10 mouse cellular contexts compared by ENCODE assay signal in genomic region chr10:125265901-125266300, GRCm38 (mm10).
DNase-seq lines count a peak whose midpoint lies in the region; ATAC-seq and TF ChIP-seq lines count a peak whose summit lies in the region.
"Had no signal": no experiment of that assay in that cellular context is flagged by ENCODE, and none has a peak within 500 bp of the region (broad histone marks: within the 10 kb centered on the region; RNA-seq: fewer than 3 reads in every experiment).

No protein-coding gene starts in this region.

- H3K36me3 ChIP-seq in forebrain, embryonic 16.5 days (ENCODE audit: control insufficient read depth, insufficient read depth), result no peaks in the 10 kb centered on the region
- no peaks in the 10 kb centered on the region for H3K36me3 ChIP-seq in forebrain, embryonic 10.5 days (replicated peaks)
- no peaks in the 10 kb centered on the region for H3K36me3 ChIP-seq in intestine, embryonic 14.5 days (ENCODE audit: control insufficient read depth, insufficient read depth, low read length)
- H3K36me3 ChIP-seq in thymus, adult 2 months (ENCODE audit: control insufficient read depth, insufficient read depth, low read length), result no peaks in the 10 kb centered on the region
- H3K36me3 ChIP-seq: limb, embryonic 13.5 days had no signal

- no peak overlapping the region for H3K4me3 ChIP-seq in forebrain, embryonic 16.5 days (replicated peaks; ENCODE audit: low read length)
- no peak overlapping the region for H3K4me3 ChIP-seq in forebrain, embryonic 10.5 days
- no peak overlapping the region for H3K4me3 ChIP-seq in lung, adult 2 months (replicated peaks; ENCODE audit: extremely low read depth, low read depth, low read length)
- H3K4me3 ChIP-seq in intestine, embryonic 14.5 days (ENCODE audit: low read depth, low read length), result no peak overlapping the region
- no peak overlapping the region for H3K4me3 ChIP-seq in thymus, adult 2 months (ENCODE audit: control insufficient read depth, insufficient read depth, low read length)
- H3K4me3 ChIP-seq: limb, embryonic 13.5 days; megakaryocyte, embryonic 14.5 days had no signal

- TF ChIP-seq POLR2A in lung, adult 2 months (IDR thresholded peaks at IDR 0.05; ENCODE audit: borderline replicate concordance, extremely low read depth, low read depth, low read length), result no peak
- TF ChIP-seq POLR2A in thymus, adult 2 months (IDR thresholded peaks at IDR 0.05; ENCODE audit: control insufficient read depth, extremely low read depth, insufficient read depth, low read length, poor library complexity), result no peak

- no peak for TF ChIP-seq CTCF in lung, adult 2 months (IDR thresholded peaks at IDR 0.05; ENCODE audit: insufficient read depth, low read length)
- no peak for TF ChIP-seq CTCF in thymus, adult 2 months (IDR thresholded peaks at IDR 0.05; ENCODE audit: borderline replicate concordance, control insufficient read depth, extremely low read depth, insufficient read depth, low read length, poor library complexity)

- H3K4me1 ChIP-seq in forebrain, embryonic 16.5 days (replicated peaks; ENCODE audit: control insufficient read depth, insufficient read depth, low read length), result peaks cover 3% of the 10 kb centered on the region
- no peaks in the 10 kb centered on the region for H3K4me1 ChIP-seq in forebrain, embryonic 10.5 days
- no peaks in the 10 kb centered on the region for H3K4me1 ChIP-seq in lung, adult 2 months (ENCODE audit: control insufficient read depth, insufficient read depth, low read length)
- H3K4me1 ChIP-seq in intestine, embryonic 14.5 days (replicated peaks; ENCODE audit: control insufficient read depth, insufficient read depth, low read length), result no peaks in the 10 kb centered on the region
- no peaks in the 10 kb centered on the region for H3K4me1 ChIP-seq in thymus, adult 2 months (replicated peaks; ENCODE audit: control insufficient read depth, insufficient read depth, low read length)
- H3K4me1 ChIP-seq: megakaryocyte, embryonic 14.5 days had no signal

- DNase-seq in forebrain, embryonic 10.5 days (ENCODE audit: extremely low spot score, low spot score), result no peak
- DNase-seq in lung, adult 2 months, result peak; percentile 10
- no peak for DNase-seq in lung, postnatal 4 days
- no peak for DNase-seq in intestine, embryonic 14.5 days (ENCODE audit: low spot score)
- no peak for DNase-seq in thymus, adult 2 months
- DNase-seq: thymus, postnatal 36 days had no signal

- H3K27me3 ChIP-seq in forebrain, embryonic 16.5 days (replicated peaks; ENCODE audit: control insufficient read depth, insufficient read depth, low read length), result no peaks in the 10 kb centered on the region
- no peaks in the 10 kb centered on the region for H3K27me3 ChIP-seq in forebrain, embryonic 10.5 days (ENCODE audit: poor library complexity, severe bottlenecking)
- no peaks in the 10 kb centered on the region for H3K27me3 ChIP-seq in intestine, embryonic 14.5 days (replicated peaks; ENCODE audit: control insufficient read depth, insufficient read depth, low read length)
- no peaks in the 10 kb centered on the region for H3K27me3 ChIP-seq in thymus, adult 2 months (ENCODE audit: control insufficient read depth, insufficient read depth, low read length)
- H3K27me3 ChIP-seq: limb, embryonic 13.5 days; megakaryocyte, embryonic 14.5 days had no signal

- H3K9ac ChIP-seq in forebrain, embryonic 16.5 days (replicated peaks; ENCODE audit: low read depth, low read length), result no peak overlapping the region
- H3K9ac ChIP-seq in intestine, embryonic 14.5 days (ENCODE audit: low read length), result no peak overlapping the region
- H3K9ac ChIP-seq: limb, embryonic 13.5 days had no signal

- 13% methylated on average over 9 of the region's 9 CpGs for WGBS in forebrain, embryonic 16.5 days
- WGBS in forebrain, embryonic 10.5 days, result 59% methylated on average over 9 of the region's 9 CpGs
- WGBS in lung, adult 2 months, result 36% methylated on average over 9 of the region's 9 CpGs
- 53% methylated on average over 9 of the region's 9 CpGs for WGBS in intestine, embryonic 14.5 days
- WGBS in thymus, adult 2 months, result 85% methylated on average over 9 of the region's 9 CpGs

- no peaks in the 10 kb centered on the region for H3K9me3 ChIP-seq in forebrain, embryonic 16.5 days (ENCODE audit: control insufficient read depth, low read length)
- H3K9me3 ChIP-seq in forebrain, embryonic 10.5 days, result no peaks in the 10 kb centered on the region
- H3K9me3 ChIP-seq in intestine, embryonic 14.5 days (ENCODE audit: control insufficient read depth, low read length), result no peaks in the 10 kb centered on the region
- H3K9me3 ChIP-seq: limb, embryonic 13.5 days; megakaryocyte, embryonic 14.5 days had no signal

- H3K4me2 ChIP-seq in forebrain, embryonic 16.5 days (ENCODE audit: low read length), result peak overlapping the region; percentile 20
- no peak overlapping the region for H3K4me2 ChIP-seq in intestine, embryonic 14.5 days (ENCODE audit: low read length)
- H3K4me2 ChIP-seq: limb, embryonic 13.5 days had no signal

- H3K27ac ChIP-seq in forebrain, embryonic 16.5 days (ENCODE audit: low read length), result no peak overlapping the region
- no peak overlapping the region for H3K27ac ChIP-seq in forebrain, embryonic 10.5 days
- H3K27ac ChIP-seq in intestine, embryonic 14.5 days (ENCODE audit: low read depth), result no peak overlapping the region
- no peak overlapping the region for H3K27ac ChIP-seq in thymus, adult 2 months (ENCODE audit: control insufficient read depth, insufficient read depth, low read length)
- H3K27ac ChIP-seq: limb, embryonic 13.5 days had no signal

- ATAC-seq in forebrain, embryonic 16.5 days, result no peak; the same call in 1 of the 2 replicates
- peak; percentile 56 for ATAC-seq in intestine, embryonic 14.5 days (replicated peaks; ENCODE audit: low FRiP score, low TSS enrichment, low read depth)
- peak; percentile 6 for ATAC-seq in megakaryocyte progenitor cell, adult 5-6 weeks (replicated peaks; ENCODE audit: poor library complexity)
